Comparison of ENCODE assay signal across 29 mouse cellular contexts in genomic region chr2:23998836-23999235, GRCm38 (mm10). TPM values are rescaled to one million over a fixed set of nuclear protein-coding genes. Genes with fewer than 3 reads are reported as not detected.
"Had no signal": no experiment of that assay in that cellular context is flagged by ENCODE, and none has a peak within 500 bp of the region (broad histone marks: within the 10 kb centered on the region; RNA-seq: fewer than 3 reads in every experiment).

No protein-coding gene starts in this region.

- H3K36me3 ChIP-seq: heart, embryonic 10.5 days; heart, embryonic 13.5 days; heart, embryonic 15.5 days; hindbrain, embryonic 10.5 days; hindbrain, embryonic 12.5 days; intestine, embryonic 15.5 days; limb, embryonic 10.5 days; limb, embryonic 12.5 days; liver, embryonic 13.5 days; liver, embryonic 15.5 days had no signal

- H3K27me3 ChIP-seq: heart, embryonic 13.5 days; heart, embryonic 15.5 days; hindbrain, embryonic 12.5 days; intestine, embryonic 15.5 days; limb, embryonic 12.5 days; liver, embryonic 13.5 days; liver, embryonic 15.5 days had no signal

- DNase-seq: gastrocnemius, adult 2 months; gastrocnemius, postnatal 10 days; gastrocnemius, postnatal 25 days; heart, adult 18-20 months; heart, postnatal 4 days; kidney, adult 18-20 months; kidney, adult 8-10 months; kidney, postnatal 10 days; kidney, postnatal 25 days; kidney, postnatal 4 days; liver; liver, embryonic 13.5 days; liver, postnatal 0 days had no signal

- ATAC-seq: hindbrain, embryonic 16.5 days; inflammation-experienced regulatory T-cells, adult 6 months; intestine, embryonic 15.5 days; intestine, postnatal 0 days; liver, postnatal 0 days had no signal

- H3K4me1 ChIP-seq: heart, embryonic 10.5 days; heart, embryonic 13.5 days; heart, embryonic 15.5 days; hindbrain, embryonic 10.5 days; hindbrain, embryonic 12.5 days; intestine, embryonic 15.5 days; limb, embryonic 10.5 days; limb, embryonic 12.5 days; liver, embryonic 13.5 days; liver, embryonic 15.5 days had no signal

- H3K9me3 ChIP-seq: heart, embryonic 10.5 days; heart, embryonic 13.5 days; heart, embryonic 15.5 days; hindbrain, embryonic 10.5 days; hindbrain, embryonic 12.5 days; intestine, embryonic 15.5 days; limb, embryonic 10.5 days; limb, embryonic 12.5 days; liver, embryonic 13.5 days; liver, embryonic 15.5 days had no signal

- H3K27ac ChIP-seq: gastrocnemius, adult 2 months; heart, embryonic 10.5 days; heart, embryonic 13.5 days; heart, embryonic 15.5 days; hindbrain, embryonic 10.5 days; hindbrain, embryonic 12.5 days; hindbrain, embryonic 14.5 days; intestine, embryonic 15.5 days; layer of hippocampus, adult 2 months; left cerebral cortex, adult 2 months; limb, embryonic 10.5 days; limb, embryonic 12.5 days; liver, embryonic 13.5 days; liver, embryonic 15.5 days had no signal

- H3K4me2 ChIP-seq: heart, embryonic 13.5 days; heart, embryonic 15.5 days; hindbrain, embryonic 12.5 days; hindbrain, embryonic 14.5 days; intestine, embryonic 15.5 days; limb, embryonic 12.5 days; liver, embryonic 11.5 days; liver, embryonic 13.5 days; liver, embryonic 15.5 days had no signal

- H3K9ac ChIP-seq: heart, embryonic 13.5 days; heart, embryonic 15.5 days; hindbrain, embryonic 12.5 days; hindbrain, embryonic 14.5 days; intestine, embryonic 15.5 days; limb, embryonic 12.5 days; liver, embryonic 13.5 days; liver, embryonic 15.5 days; liver, postnatal 0 days had no signal

- H3K4me3 ChIP-seq: gastrocnemius, adult 2 months; heart, embryonic 10.5 days; heart, embryonic 13.5 days; heart, embryonic 15.5 days; hindbrain, embryonic 10.5 days; hindbrain, embryonic 12.5 days; intestine, embryonic 15.5 days; layer of hippocampus, adult 2 months; left cerebral cortex, adult 2 months; limb, embryonic 10.5 days; limb, embryonic 12.5 days; liver, embryonic 13.5 days; liver, embryonic 15.5 days had no signal

RNA-seq across cellular contexts. Expression of gene Hnmt, which starts 50.4 kb away (rescaled TPM):
- polyA plus RNA-seq: inflammation-experienced regulatory T-cells, adult 6 months had no signal
